Mouse (Mus musculus) ES-Bruce4 (cell line): ENCODE data around the gene Rpl34. TPM values are rescaled to one million over a fixed set of nuclear protein-coding genes. Genes with fewer than 3 reads are reported as not detected.
A peak's percentile ranks its signal among the peaks of the same experiment; 100 is the strongest.

Source experiments
- H3K27ac ChIP-seq: 2 replicates; pipeline ENCODE4 v1.5.1; 2012; ENCODE audit warnings: low read length, inconsistent platforms; ENCODE audit not compliant: insufficient read depth
- H3K27me3 ChIP-seq: 2 replicates; pipeline ENCODE4 v1.6.1; 2012; ENCODE audit warnings: mild to moderate bottlenecking, low read length, inconsistent platforms; ENCODE audit not compliant: control insufficient read depth, poor library complexity, insufficient read depth, severe bottlenecking
- H3K36me3 ChIP-seq: 2 replicates; pipeline ENCODE4 v1.6.1; 2012; ENCODE audit warnings: inconsistent platforms, mild to moderate bottlenecking, low read length, moderate library complexity; ENCODE audit not compliant: control insufficient read depth, poor library complexity, insufficient read depth, severe bottlenecking
- H3K4me1 ChIP-seq: one replicate; pipeline ENCODE4 v1.8.1; 2011; ENCODE audit warnings: low read length; ENCODE audit not compliant: control insufficient read depth, insufficient read depth
- H3K4me3 ChIP-seq: 2 replicates; pipeline ENCODE4 v1.5.1; 2011; ENCODE audit warnings: low read depth, mild to moderate bottlenecking, low read length
- H3K9ac ChIP-seq: 2 replicates; pipeline ENCODE4 v1.6.1; 2012; ENCODE audit warnings: low read depth, mild to moderate bottlenecking, inconsistent platforms; ENCODE audit not compliant: poor library complexity, severe bottlenecking
- H3K9me3 ChIP-seq: replicated peaks from 2 replicates; pipeline ENCODE4 v1.6.1; 2012; ENCODE audit warnings: mild to moderate bottlenecking, low read length, inconsistent platforms; ENCODE audit not compliant: control insufficient read depth, poor library complexity, insufficient read depth, severe bottlenecking
- CTCF ChIP-seq: IDR thresholded peaks from one replicate; pipeline ENCODE4 v1.8.1; 2011; ENCODE audit warnings: low read depth, low read length
- EP300 ChIP-seq: IDR thresholded peaks from 2 replicates; pipeline ENCODE4 v1.6.1; 2011; ENCODE audit warnings: low read depth, low read length; ENCODE audit not compliant: insufficient read depth
- POLR2A ChIP-seq: IDR thresholded peaks from one replicate; pipeline ENCODE4 v1.8.1; 2011; ENCODE audit warnings: low read length; ENCODE audit not compliant: insufficient read depth
- polyA plus RNA-seq: library from polyadenylated mRNA; stranded (reverse); fragments of >200 nt; gene quantifications from 2 replicates; pipeline ENCODE4 v1.2.4, GENCODE M21; 2011; ENCODE audit warnings: low read depth; ENCODE audit not compliant: missing spikeins, insufficient read depth, insufficient read length

The Rpl34 gene
- polyA plus RNA-seq, 1 experiment = 1,289 TPM

DNA sequence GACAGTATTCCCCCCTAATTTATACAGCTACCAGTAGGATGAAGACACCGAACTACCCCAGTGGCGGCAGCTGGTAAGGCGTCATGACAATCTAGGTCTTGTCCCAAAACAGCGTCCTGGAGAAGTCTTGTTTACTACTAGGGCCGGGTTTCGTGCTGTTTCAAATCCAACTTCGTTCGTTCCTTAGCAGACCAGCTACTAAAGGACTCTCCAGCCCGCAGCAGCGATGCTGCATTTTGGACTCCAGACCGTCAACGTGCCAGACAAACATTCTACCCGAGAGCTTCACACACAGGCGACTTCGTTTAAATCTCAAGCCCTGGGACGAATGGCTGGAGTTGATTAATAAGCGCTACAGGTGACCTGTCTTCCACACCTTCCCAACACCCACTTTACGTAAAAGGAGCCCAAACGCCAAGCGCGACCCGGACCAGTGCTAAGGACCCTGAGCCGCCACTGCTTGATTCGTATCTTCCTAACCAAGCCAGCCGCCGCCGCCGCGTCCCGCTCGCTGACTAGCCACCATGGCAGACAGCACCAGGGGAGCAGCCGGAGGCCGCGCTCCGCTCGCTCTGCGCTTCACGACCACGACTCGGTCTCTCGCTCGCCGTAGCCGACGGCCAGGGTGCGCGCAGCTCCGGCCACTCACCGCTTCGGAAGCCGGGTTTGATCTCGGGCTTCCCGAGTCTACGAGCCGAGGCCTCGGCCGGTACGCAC lies 568 bp downstream of the Rpl34 start:
- TF ChIP-seq CTCF (no peak), EP300 (no peak), POLR2A (no peak)
- no peaks in the 10 kb centered on the region for H3K27me3 ChIP-seq
- H3K27ac ChIP-seq = peak overlapping the region; percentile 17
- no peaks in the 10 kb centered on the region for H3K4me1 ChIP-seq
- peak overlapping the region; percentile 96 for H3K9ac ChIP-seq
- peaks cover 44% of the 10 kb centered on the region for H3K36me3 ChIP-seq
- H3K4me3 ChIP-seq = peak overlapping the region; percentile 99
- no peaks in the 10 kb centered on the region for H3K9me3 ChIP-seq

DNA sequence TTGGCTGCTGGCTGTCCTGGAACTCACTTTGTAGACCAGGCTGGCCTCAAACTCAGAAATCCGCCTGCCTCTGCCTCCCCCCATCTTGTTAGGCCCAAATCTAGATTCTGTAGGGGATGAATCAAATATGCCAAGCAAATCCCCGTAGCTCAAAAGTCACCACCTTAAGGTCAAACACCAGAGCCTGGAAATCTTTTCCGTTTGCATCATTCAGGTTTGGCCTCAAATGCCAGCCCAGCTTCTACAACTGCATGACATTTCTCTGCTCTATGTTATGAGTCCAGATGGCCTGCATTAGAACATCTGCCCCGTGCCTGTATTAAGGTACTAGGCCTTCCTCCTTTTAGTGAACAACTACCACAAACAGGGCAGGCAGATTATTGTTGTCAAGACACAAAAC lies 2.5 kb downstream of the Rpl34 start:
- Histone ChIP-seq H3K4me1 (no peaks in the 10 kb centered on the region), H3K4me3 (no peak overlapping the region; the same call in 1 of the 2 replicates), H3K9me3 (no peaks in the 10 kb centered on the region), H3K27ac (peak overlapping the region; percentile 25; the same call in 1 of the 2 replicates), H3K36me3 (peaks cover 46% of the 10 kb centered on the region), H3K9ac (peak overlapping the region; percentile 96), H3K27me3 (no peaks in the 10 kb centered on the region)
- TF ChIP-seq EP300 = no peak
- TF ChIP-seq CTCF = no peak
- no peak for TF ChIP-seq POLR2A

DNA sequence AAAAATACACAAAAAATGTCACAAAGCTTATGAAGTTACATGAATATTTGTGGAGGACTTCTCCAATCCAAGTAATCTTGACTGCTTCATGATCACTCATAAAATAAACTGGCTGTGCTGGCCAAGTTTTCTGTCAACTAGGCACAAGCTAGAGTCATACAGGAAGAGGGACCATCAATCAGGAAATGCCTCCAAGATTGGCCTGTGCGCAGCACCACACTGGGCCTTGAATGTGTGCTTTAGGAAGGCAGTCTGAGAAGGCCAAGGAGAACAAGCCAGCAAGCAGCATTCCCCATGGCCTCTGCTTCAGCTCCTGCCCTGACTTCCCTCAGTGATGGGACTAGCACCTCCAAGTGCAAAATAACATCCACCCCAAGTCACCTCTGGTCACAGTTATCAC lies 3.2 kb downstream of the Rpl34 start:
- TF ChIP-seq CTCF (no peak), POLR2A (no peak), EP300 (no peak)
- no peaks in the 10 kb centered on the region for H3K9me3 ChIP-seq
- no peak overlapping the region for H3K27ac ChIP-seq
- no peaks in the 10 kb centered on the region for H3K4me1 ChIP-seq
- no peak overlapping the region for H3K4me3 ChIP-seq
- peaks cover 46% of the 10 kb centered on the region for H3K36me3 ChIP-seq
- no peak overlapping the region for H3K9ac ChIP-seq
- no peaks in the 10 kb centered on the region for H3K27me3 ChIP-seq

DNA sequence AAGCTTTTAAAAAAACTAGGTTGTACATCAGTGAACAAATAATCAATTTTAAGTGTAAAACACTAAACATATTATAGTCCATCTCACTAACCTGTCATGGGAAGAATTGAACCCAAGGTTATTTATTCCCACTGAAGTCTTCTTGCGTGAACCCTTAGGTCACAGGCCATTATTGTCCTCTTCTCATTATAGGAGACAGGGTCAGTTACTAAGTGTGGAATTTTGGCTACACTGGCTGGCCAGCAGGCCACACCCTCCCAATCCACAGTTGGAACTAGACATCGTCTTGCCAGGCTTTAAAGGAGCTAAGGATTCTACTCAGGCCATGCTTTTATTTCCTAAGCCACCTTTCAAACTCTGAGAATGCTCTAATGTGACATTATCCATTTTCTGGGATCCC lies 4.5 kb downstream of the Rpl34 start:
- H3K27me3 ChIP-seq = no peaks in the 10 kb centered on the region
- no peaks in the 10 kb centered on the region for H3K4me1 ChIP-seq
- no peak for TF ChIP-seq CTCF
- no peak for TF ChIP-seq EP300
- no peak for TF ChIP-seq POLR2A
- H3K27ac ChIP-seq = no peak overlapping the region
- no peak overlapping the region for H3K4me3 ChIP-seq
- peaks cover 46% of the 10 kb centered on the region for H3K36me3 ChIP-seq
- H3K9ac ChIP-seq = no peak overlapping the region
- H3K9me3 ChIP-seq = no peaks in the 10 kb centered on the region

DNA sequence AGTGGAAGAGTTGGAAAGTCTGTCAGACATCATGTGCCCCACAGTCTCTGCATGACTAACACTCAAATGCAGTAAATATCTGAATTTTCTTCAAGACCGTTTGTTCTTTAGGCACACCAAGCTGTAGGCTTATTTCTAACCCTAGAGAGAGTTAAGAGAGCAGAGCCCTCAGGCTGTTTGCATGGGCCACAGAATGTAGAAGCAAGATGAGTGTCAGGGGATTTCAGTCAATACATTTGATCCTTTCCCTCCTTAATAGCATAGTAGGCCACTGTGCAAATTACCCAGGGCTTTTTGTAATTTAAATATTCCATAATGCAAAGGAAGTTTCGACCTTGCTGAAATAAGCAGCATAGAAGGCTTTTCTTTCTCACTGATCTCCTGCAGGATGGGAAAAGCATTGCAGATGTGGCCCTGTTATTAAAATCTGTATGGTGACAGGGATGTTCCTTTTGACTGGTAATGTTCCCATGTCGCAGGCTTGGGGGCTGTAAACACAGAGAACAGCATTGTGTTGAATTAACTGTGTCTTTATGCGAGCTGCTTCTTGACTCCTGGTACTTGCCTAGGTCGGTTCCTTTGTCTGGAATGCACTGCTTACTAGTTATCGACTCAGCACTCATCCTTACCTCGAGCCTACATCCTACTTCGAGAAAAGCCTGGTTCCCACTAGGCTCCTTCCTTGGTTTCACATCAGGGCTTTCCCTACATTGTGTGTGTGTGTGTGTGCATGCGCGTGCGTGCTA lies 7.3 kb downstream of the Rpl34 start:
- Histone ChIP-seq H3K36me3 (peaks cover 32% of the 10 kb centered on the region), H3K27ac (no peak overlapping the region)
- TF ChIP-seq EP300 = no peak
- no peak for TF ChIP-seq CTCF
- no peak for TF ChIP-seq POLR2A

DNA sequence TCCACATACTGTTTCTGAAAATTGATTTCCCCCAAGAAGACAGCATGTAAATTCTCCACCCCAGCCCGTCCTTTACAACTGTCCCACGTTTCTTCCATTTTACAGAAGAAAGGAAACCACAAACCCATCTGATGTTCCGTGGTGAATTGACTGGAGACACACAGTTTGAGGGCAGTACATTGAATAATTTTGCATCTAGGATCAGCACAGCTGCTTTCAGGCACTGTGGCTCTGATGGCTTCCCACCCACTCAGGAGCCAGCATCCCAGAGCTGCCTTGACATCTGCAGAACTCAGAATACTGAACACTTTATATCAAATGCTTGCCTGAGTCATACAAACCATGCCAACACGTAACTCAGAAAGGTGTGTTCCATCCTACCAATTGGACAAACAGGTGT lies 10.0 kb downstream of the Rpl34 start:
- no peaks in the 10 kb centered on the region for H3K9me3 ChIP-seq
- no peak overlapping the region for H3K9ac ChIP-seq
- TF ChIP-seq CTCF = no peak
- no peak for TF ChIP-seq EP300
- no peak for TF ChIP-seq POLR2A
- H3K27ac ChIP-seq = no peak overlapping the region
- no peak overlapping the region for H3K4me3 ChIP-seq
- no peaks in the 10 kb centered on the region for H3K4me1 ChIP-seq
- H3K27me3 ChIP-seq = no peaks in the 10 kb centered on the region
- H3K36me3 ChIP-seq = peaks cover 6% of the 10 kb centered on the region

More for the DNA sequence above, 7.3 kb downstream of the Rpl34 start:
- H3K9ac ChIP-seq = no peak overlapping the region
- no peak overlapping the region for H3K4me3 ChIP-seq
- no peaks in the 10 kb centered on the region for H3K27me3 ChIP-seq
- no peaks in the 10 kb centered on the region for H3K9me3 ChIP-seq
- H3K4me1 ChIP-seq = no peaks in the 10 kb centered on the region
